Mouse (Mus musculus) forebrain, embryonic 13.5 days (tissue): ENCODE data around the gene Zfp990. TPM values are rescaled to one million over a fixed set of nuclear protein-coding genes. Genes with fewer than 3 reads are reported as not detected.

Experiments used
- polyA plus RNA-seq: library from polyadenylated mRNA; unstranded; fragments of >200 nt; fragmentation: Nextera tagmentation; extraction: Ambion mirVana; gene quantifications from 2 replicates; pipeline ENCODE4 v1.2.1, GENCODE M21; 2015

The Zfp990 gene
- polyA plus RNA-seq, 1 experiment from 2014 or later = not detected

Other genes with a start within 250 kb of the Zfp990 start
- 0.08 and 0.18 TPM in 2 replicates for gene Tnfrsf8, start 195.6 kb upstream of the Zfp990 start, polyA plus RNA-seq
- 0.12 and 0.21 TPM in 2 replicates for gene Gm13212, start 74.4 kb downstream of the Zfp990 start, polyA plus RNA-seq
- not detected in 2 replicates for gene Zfp980, start 159.9 kb downstream of the Zfp990 start, polyA plus RNA-seq